Mouse (Mus musculus) CH12F3 (cell line): ENCODE data around the gene Cyp2c68.
"Not testable (repeated sequence)": the region's sequence is repeated elsewhere in the genome, so short reads cannot be mapped to it uniquely, and the experiment has no call there.

Source experiments
- in situ Hi-C: fragments of 300-500 bp; cut with MboI; formaldehyde crosslinking; loops from 2 replicates; pipeline ENCODE4 v1.14.3; 2020; ENCODE audit warnings: low sequenced_read_pairs

Cyp2c68 gene

DNA sequence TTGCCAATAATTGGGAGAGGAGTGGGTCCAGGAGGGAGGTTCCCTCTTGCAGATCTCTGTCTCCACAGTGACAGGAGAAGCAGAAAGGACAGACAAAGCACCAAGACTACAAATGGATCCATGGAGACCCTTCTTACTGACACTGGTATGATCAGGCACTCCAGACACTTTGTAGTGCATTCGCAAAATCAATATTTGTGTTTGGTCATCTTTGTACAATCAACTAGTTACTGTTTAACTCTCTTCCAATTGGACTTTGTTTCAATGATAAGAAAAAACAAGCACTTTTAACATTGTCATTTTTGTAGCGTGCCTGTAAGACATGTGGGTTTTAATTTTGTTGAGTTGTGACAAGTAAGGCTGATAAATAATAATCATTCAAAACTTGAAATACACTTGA, at the start of gene Cyp2c68:
TSS of gene Cyp2c68 (minus strand) at position 135 of the 400 bp plus-strand sequence.
- in situ Hi-C loops, result no loop called here

DNA sequence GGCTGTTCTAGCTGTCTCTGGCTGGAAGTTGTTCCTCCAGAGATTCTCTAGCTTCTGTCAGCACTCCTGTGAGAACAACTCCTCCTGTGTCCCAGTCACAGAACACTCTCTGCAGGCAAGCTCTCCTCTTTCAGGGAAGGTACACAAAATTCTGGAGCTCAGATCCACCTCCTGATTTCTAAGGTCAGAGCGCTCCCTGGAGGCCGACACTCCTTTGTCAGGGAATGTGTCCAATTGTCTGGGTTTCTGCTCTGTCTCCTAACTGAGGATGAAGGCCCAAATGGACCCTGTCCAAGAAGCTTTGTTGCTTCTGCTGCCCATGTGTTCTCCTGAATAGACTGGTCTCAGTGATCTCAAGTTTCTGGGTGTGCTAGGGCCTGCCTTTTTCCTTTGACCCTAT, 44.6 kb upstream of the Cyp2c68 start:
- in situ Hi-C loops, result not testable (repeated sequence)

DNA sequence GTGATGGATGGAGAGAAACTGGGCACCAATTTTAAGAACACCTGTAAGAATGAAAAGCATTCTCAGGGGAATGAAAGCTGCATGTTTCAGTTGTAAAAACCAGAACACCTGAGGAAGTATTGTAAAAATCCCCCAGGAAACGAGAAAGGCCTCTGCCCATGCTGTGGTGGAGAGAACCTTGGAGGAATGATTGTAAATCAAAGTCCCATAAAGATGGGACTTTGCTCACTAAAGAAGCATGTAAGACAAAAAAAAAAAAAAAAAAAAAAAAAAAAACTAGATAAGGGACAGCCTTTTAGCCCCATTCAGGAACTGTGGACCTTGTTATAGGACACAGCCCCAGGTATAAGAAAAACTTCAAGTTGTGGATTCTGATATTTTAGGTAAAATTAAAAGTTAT, 4.5 kb upstream of the Cyp2c68 start:
- in situ Hi-C loops, result no loop called here

DNA sequence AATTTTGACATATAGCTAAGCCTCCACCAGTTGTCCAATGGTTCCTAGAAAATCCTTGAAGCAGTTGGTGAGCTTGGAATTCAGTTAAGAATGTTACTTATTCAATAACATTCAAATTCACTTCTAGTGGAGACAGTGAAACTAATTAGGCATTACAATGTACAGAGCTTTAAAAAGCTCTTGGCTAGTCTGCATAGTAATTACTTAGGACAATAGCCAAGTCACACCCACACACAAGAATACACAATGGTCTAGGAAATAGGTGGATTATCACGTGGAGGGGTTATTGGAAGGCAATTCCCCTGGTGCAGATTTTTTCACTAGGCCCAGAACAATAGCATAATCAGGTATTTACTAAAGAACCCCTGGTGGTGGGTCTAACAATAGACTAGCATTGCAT, 3.5 kb upstream of the Cyp2c68 start:
- in situ Hi-C loops, result not testable (repeated sequence)

DNA sequence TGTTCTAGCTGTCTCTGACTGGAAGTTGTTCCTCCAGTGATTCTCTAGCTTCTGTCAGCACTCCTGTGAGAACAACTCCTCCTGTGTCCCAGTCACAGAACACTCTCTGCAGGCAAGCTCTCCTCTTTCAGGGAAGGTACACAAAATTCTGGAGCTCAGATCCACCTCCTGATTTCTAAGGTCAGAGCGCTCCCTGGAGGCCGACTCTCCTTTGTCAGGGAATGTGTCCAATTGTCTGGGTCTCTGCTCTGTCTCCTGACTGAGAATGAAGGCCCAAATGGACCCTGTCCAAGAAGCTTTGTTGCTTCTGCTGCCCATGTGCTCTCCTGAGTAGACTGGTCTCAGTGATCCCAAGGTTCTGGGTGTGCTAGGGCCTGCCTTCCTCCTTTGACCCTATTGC, 29.7 kb downstream of the Cyp2c68 start:
- in situ Hi-C loops, result not testable (repeated sequence)

DNA sequence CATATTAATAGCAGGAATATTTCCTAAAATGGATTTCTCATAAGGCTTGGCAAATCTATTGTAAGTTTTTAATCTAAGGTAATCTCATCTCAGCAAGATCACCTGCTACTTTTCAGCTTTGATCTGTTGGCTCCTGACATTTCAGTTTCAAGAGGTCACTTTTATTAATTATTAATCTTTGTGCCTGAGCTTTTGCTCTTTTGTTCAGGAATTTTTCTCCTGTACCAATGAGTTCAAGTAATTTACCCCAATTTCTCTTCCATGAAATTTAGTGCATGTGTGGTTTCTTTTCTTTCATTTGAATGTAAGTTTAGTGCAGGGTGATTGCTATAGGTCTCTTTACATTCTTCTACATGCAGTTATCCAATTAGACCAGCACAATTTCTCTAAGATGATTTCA, 75.2 kb downstream of the Cyp2c68 start:
- in situ Hi-C loops, result not testable (repeated sequence)

DNA sequence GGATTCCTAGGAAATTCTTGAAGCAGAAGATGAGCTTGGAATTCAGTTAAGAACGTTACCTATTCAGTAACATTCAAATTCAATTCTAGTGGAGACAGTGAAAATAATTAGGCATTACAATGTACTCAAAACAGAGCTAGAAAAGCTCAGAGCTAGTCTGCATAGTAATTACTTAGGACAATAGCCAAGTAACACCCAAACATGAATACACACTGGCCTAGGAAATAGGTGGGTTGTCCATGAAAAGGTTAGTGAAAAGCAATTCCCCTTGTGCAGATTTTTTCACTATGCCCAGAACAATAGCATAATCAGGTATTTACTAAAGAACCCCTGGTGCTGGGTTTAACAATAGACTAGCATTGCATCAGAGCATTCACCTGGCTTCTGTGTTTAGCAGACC, 88.5 kb downstream of the Cyp2c68 start:
- in situ Hi-C loops, result no loop called here

DNA sequence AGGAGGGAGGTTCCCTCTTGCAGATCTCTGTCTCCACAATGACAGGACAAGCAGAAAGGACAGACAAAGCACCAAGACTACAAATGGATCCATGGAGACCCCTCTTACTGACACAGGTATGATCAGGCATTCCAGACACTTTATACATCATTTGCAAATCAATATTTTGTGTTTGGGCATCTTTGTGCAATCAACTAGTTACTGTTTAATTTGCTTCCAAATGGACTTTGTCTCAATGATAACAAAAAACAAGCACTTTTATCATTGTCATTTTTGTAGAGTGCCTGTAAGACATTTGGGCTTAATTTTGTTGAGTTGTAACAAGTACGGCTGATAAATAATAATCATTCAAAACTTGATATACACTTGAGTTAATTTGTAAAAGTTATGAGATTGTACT, 91.9 kb downstream of the Cyp2c68 start, which contains the start of gene Cyp2c67:
TSS of gene Cyp2c67 (minus strand) at position 114 of the 400 bp plus-strand sequence.
- in situ Hi-C loops, result no loop called here

DNA sequence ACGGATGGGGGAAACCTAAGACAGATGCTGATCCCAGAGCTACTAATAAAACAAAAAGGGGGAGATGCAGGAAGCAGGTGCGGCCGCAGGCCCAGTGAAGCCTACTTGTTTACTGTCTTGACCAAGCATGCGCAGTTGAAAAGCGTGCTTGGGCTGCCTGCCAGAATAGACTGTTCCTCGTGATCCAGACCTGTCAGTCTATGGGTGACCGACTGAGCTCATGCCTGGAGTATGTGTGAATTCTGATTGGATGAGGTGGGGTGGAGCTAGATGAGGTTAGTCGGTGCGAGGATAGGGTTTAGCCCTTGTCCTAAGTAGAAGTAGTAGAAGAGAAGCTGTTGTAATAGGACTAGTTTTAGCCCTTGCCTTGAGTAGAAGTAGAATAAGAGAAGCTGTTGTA, 93.3 kb downstream of the Cyp2c68 start:
- in situ Hi-C loops, result no loop called here

DNA sequence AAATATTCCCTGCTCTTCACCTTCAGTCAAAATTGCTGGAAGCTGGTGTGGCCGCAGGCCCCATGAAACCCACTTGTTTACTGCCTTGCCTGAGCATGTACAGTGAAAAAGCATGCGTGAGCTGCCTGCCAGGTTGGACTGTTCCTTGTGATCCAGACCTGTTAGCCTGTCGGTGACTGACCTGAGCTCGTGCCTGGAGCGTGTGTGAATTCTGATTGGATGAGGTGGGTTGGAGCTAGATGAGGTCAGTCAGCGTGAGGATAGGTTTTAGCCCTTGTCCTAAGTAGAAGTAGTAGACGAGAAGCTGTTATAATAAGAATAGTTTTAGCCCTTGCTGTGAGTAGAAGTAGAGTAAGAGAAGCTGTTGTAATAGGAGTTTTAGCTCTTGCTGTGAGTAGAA, 96.3 kb downstream of the Cyp2c68 start:
- in situ Hi-C loops, result not testable (repeated sequence)
